30 mouse cellular contexts compared by ENCODE assay signal in the genomic region with DNA sequence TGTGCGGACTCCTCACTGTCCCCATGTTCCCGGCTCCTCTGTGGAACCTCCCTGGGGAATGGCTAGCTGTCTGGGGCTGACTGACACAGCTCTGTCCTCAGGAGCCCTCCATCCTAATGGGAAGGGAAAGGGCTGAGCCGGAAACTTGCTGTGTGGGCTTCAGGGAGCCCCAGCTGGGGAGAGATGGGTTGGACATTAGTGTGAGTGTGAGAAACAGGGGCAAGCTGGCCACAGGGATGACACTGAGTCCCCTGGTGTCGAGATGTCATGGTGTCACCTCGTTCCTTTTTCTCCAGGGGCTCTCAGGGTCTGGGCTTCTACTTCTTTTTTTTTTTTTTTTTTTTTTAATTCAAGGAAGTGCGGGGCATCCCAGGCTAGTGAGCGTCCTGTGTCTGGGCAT. TPM values are rescaled to one million over a fixed set of nuclear protein-coding genes. Genes with fewer than 3 reads are reported as not detected.
DNase-seq lines count a peak whose midpoint lies in the region; ATAC-seq lines count a peak whose summit lies in the region.
"Had no signal": no experiment of that assay in that cellular context is flagged by ENCODE, and none has a peak within 500 bp of the region (broad histone marks: within the 10 kb centered on the region; RNA-seq: fewer than 3 reads in every experiment).

No protein-coding gene starts in this region.

- H3K9me3 ChIP-seq in limb, embryonic 13.5 days = no peaks in the 10 kb centered on the region
- no peaks in the 10 kb centered on the region for H3K9me3 ChIP-seq in limb, embryonic 10.5 days (replicated peaks)
- no peaks in the 10 kb centered on the region for H3K9me3 ChIP-seq in megakaryocyte, embryonic 14.5 days
- no peaks in the 10 kb centered on the region for H3K9me3 ChIP-seq in embryonic facial prominence, embryonic 10.5 days
- H3K9me3 ChIP-seq: embryonic facial prominence, embryonic 13.5 days; forebrain, embryonic 13.5 days; G1E; heart, embryonic 13.5 days; kidney, embryonic 15.5 days; liver, embryonic 12.5 days; midbrain, embryonic 15.5 days had no signal

- DNase-seq in limb, embryonic 10.5 days (ENCODE audit: low spot score) = no peak
- no peak for DNase-seq in embryonic facial prominence, embryonic 10.5 days (ENCODE audit: low spot score)
- peak; percentile 80 for DNase-seq in lung, postnatal 10 days
- DNase-seq in urinary bladder, adult 18-20 months (ENCODE audit: low spot score in 2 of 2) = no peak
- DNase-seq: adrenal gland, adult 8-10 months; B cell, adult 2 months; cerebellum, adult 18-20 months; cerebellum, postnatal 14 days; gastrocnemius, postnatal 36 days; heart, adult 2 months; heart, postnatal 14 days; layer of hippocampus, adult 9-11 months; right cerebral cortex, postnatal 14 days; thymus, adult 2 months; thymus, postnatal 4 days had no signal

- peaks cover 8% of the 10 kb centered on the region; the same call in 1 of the 2 replicates for H3K36me3 ChIP-seq in limb, embryonic 13.5 days
- peaks cover 10% of the 10 kb centered on the region for H3K36me3 ChIP-seq in limb, embryonic 10.5 days
- peaks cover 93% of the 10 kb centered on the region for H3K36me3 ChIP-seq in megakaryocyte, embryonic 14.5 days (replicated peaks; ENCODE audit: low read length)
- H3K36me3 ChIP-seq in embryonic facial prominence, embryonic 10.5 days (replicated peaks) = peaks cover 19% of the 10 kb centered on the region

- no peak overlapping the region for H3K4me3 ChIP-seq in limb, embryonic 13.5 days
- no peak overlapping the region for H3K4me3 ChIP-seq in limb, embryonic 10.5 days
- peak overlapping the region; percentile 68 for H3K4me3 ChIP-seq in megakaryocyte, embryonic 14.5 days (replicated peaks)
- no peak overlapping the region for H3K4me3 ChIP-seq in embryonic facial prominence, embryonic 10.5 days
- H3K4me3 ChIP-seq: embryonic facial prominence, embryonic 13.5 days; erythroblast, embryonic 14.5 days; forebrain, embryonic 13.5 days; heart, adult 2 months; heart, embryonic 13.5 days; kidney, embryonic 15.5 days; liver, embryonic 12.5 days; midbrain, embryonic 15.5 days; myocyte had no signal

- H3K4me2 ChIP-seq in limb, embryonic 13.5 days (replicated peaks) = no peak overlapping the region
- H3K4me2 ChIP-seq: embryonic facial prominence, embryonic 13.5 days; forebrain, embryonic 13.5 days; heart, embryonic 13.5 days; kidney, embryonic 15.5 days; liver, embryonic 12.5 days; midbrain, embryonic 15.5 days had no signal

- ATAC-seq in limb, embryonic 13.5 days (ENCODE audit: low FRiP score, low read depth) = peak; percentile 65; the same call in 1 of the 2 replicates
- ATAC-seq in megakaryocyte, adult 5-6 weeks (ENCODE audit: poor library complexity, severe bottlenecking) = no peak
- ATAC-seq: forebrain, embryonic 13.5 days; intestine, postnatal 0 days; liver, embryonic 12.5 days; midbrain, embryonic 15.5 days had no signal

- peaks cover 5% of the 10 kb centered on the region; the same call in 1 of the 2 replicates for H3K27me3 ChIP-seq in limb, embryonic 13.5 days
- H3K27me3 ChIP-seq in limb, embryonic 10.5 days (ENCODE audit: low read depth, poor library complexity, severe bottlenecking) = peaks cover 18% of the 10 kb centered on the region
- H3K27me3 ChIP-seq in megakaryocyte, embryonic 14.5 days (replicated peaks) = no peaks in the 10 kb centered on the region
- H3K27me3 ChIP-seq in embryonic facial prominence, embryonic 10.5 days (replicated peaks; ENCODE audit: low read depth, poor library complexity, severe bottlenecking) = 0 out of 2 replicates have a peak, but pooled peaks cover 3% of the 10 kb centered on the region
- H3K27me3 ChIP-seq: CH12.LX; embryonic facial prominence, embryonic 13.5 days; forebrain, embryonic 13.5 days; kidney, embryonic 15.5 days; midbrain, embryonic 15.5 days had no signal

- WGBS in limb, embryonic 13.5 days = 64% methylated on average over 7 of the region's 7 CpGs
- WGBS in limb, embryonic 10.5 days = 77% methylated on average over 7 of the region's 7 CpGs
- 71% methylated on average over 7 of the region's 7 CpGs for WGBS in embryonic facial prominence, embryonic 10.5 days

- H3K9ac ChIP-seq in limb, embryonic 13.5 days = no peak overlapping the region
- H3K9ac ChIP-seq: embryonic facial prominence, embryonic 13.5 days; forebrain, embryonic 13.5 days; heart, embryonic 13.5 days; kidney, embryonic 15.5 days; liver, embryonic 12.5 days; midbrain, embryonic 15.5 days had no signal

- no peak overlapping the region for H3K27ac ChIP-seq in limb, embryonic 13.5 days
- H3K27ac ChIP-seq in limb, embryonic 10.5 days = no peak overlapping the region
- H3K27ac ChIP-seq in embryonic facial prominence, embryonic 10.5 days (replicated peaks) = peak overlapping the region; percentile 58
- H3K27ac ChIP-seq: embryonic facial prominence, embryonic 13.5 days; forebrain, embryonic 13.5 days; heart, adult 2 months; heart, embryonic 13.5 days; kidney, embryonic 15.5 days; liver, embryonic 12.5 days; midbrain, embryonic 15.5 days; stomach, postnatal 0 days had no signal

- peaks cover 14% of the 10 kb centered on the region for H3K4me1 ChIP-seq in limb, embryonic 13.5 days
- H3K4me1 ChIP-seq in limb, embryonic 10.5 days = peaks cover 17% of the 10 kb centered on the region
- H3K4me1 ChIP-seq in megakaryocyte, embryonic 14.5 days = peaks cover 99% of the 10 kb centered on the region
- H3K4me1 ChIP-seq in embryonic facial prominence, embryonic 10.5 days = peaks cover 44% of the 10 kb centered on the region

RNA-seq across cellular contexts. Expression of a gene that starts 44.6 kb away (rescaled TPM):
- 0.23 and 0.24 TPM in 2 replicates for polyA plus RNA-seq in limb, embryonic 13.5 days (2015; fragmentation: Nextera tagmentation; extraction: Ambion mirVana)
- 0.05 TPM in 1 of 2 replicates, not detected in the other for polyA plus RNA-seq in limb, embryonic 10.5 days (2016; fragmentation: Nextera tagmentation; extraction: Ambion mirVana)
- polyA plus RNA-seq in megakaryocyte, embryonic 14.5 days (2012; ENCODE audit: insufficient read depth, low replicate concordance) = 0.04 TPM in 1 of 2 replicates, not detected in the other
- total RNA-seq in megakaryocyte, adult 5-6 weeks (2015) = 0.27 TPM in 1 of 2 replicates, not detected in the other
- 0.07 TPM in 1 of 2 replicates, not detected in the other for total RNA-seq in megakaryocyte, adult 5-6 weeks (2017)
- polyA plus RNA-seq in embryonic facial prominence, embryonic 10.5 days (2016; fragmentation: Nextera tagmentation; extraction: Ambion mirVana) = 0.55 and 0.60 TPM in 2 replicates
- polyA plus RNA-seq: G1E, myocyte had no signal

RNA-seq across cellular contexts. Expression of a gene that starts 47.0 kb away (rescaled TPM):
- polyA plus RNA-seq in limb, embryonic 13.5 days (2015; fragmentation: Nextera tagmentation; extraction: Ambion mirVana) = 6.1 and 6.8 TPM in 2 replicates
- 8.8 and 10.0 TPM in 2 replicates for polyA plus RNA-seq in limb, embryonic 10.5 days (2016; fragmentation: Nextera tagmentation; extraction: Ambion mirVana)
- 11.2 and 43.4 TPM in 2 replicates for polyA plus RNA-seq in megakaryocyte, embryonic 14.5 days (2012; ENCODE audit: insufficient read depth, low replicate concordance)
- total RNA-seq in megakaryocyte, adult 5-6 weeks (2015) = 41.1 and 43.8 TPM in 2 replicates
- total RNA-seq in megakaryocyte, adult 5-6 weeks (2017) = 91.7 and 96.9 TPM in 2 replicates
- polyA plus RNA-seq in embryonic facial prominence, embryonic 10.5 days (2016; fragmentation: Nextera tagmentation; extraction: Ambion mirVana) = 12.6 and 13.7 TPM in 2 replicates
